Mouse (Mus musculus) lung, adult 2 months (tissue): ENCODE data around the gene Cat.

Experiments used
- CTCF ChIP-seq: fragments of 200-500 bp; IDR thresholded peaks from 2 replicates; pipeline ENCODE4 v1.5.1; 2011; ENCODE audit warnings: mild to moderate bottlenecking, low read length, control low read depth; ENCODE audit not compliant: insufficient read depth
- POLR2A ChIP-seq: fragments of 200-500 bp; IDR thresholded peaks from 2 replicates; pipeline ENCODE4 v1.6.1; 2011; ENCODE audit warnings: low read depth, mild to moderate bottlenecking, control low read depth, low read length, borderline replicate concordance; ENCODE audit errors: extremely low read depth

- TF ChIP-seq CTCF (no peak), POLR2A (peak; percentile 48; the same call in 1 of the 2 replicates)
Observed at GRCm38 (mm10) chr2:103425456-103426063, 59.4 kb downstream of the Cat start.
